Mouse (Mus musculus) neutrophil, adult 5-6 weeks (primary cell): ENCODE measurements around the gene Xxylt1. TPM values are rescaled to one million over a fixed set of nuclear protein-coding genes. Genes with fewer than 3 reads are reported as not detected.

Experiments used
- ATAC-seq: fragments of 151-379, 151-347 bp; 2 replicates; pipeline ENCODE4 v1.8.0; 2017; ENCODE audit warnings: mild to moderate bottlenecking, moderate TSS enrichment; ENCODE audit not compliant: insufficient number of reproducible peaks, poor library complexity, low FRiP score, severe bottlenecking; ENCODE audit errors: extremely low read depth
- total RNA-seq: library from RNA; stranded (forward); fragments of 200-1000 nt; gene quantifications from 2 replicates; pipeline ENCODE4 v1.2.3, GENCODE M21; 2017

Gene Xxylt1
- total RNA-seq, 1 experiment from 2014 or later, result 5.9 TPM

DNA sequence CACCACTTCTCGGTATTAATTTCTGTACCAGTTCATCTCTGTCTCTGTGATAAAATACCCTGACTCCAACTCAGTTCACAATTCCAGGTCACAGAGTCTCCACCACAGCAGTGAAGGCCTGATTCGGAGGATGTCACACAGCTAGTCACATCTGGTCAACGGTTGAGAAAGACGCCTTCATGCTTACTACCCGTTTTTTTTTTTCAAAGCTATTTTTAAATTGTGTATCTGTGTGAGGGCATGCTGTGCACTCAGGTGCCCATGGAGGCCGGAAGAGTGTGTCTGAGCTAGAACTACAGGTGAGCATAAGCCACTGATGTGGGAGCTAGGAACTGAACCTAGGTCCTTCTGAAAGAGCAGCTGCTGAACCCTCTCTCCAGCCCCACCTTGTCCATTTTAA, 16.4 kb downstream of the Xxylt1 start:
- ATAC-seq, result no peak

DNA sequence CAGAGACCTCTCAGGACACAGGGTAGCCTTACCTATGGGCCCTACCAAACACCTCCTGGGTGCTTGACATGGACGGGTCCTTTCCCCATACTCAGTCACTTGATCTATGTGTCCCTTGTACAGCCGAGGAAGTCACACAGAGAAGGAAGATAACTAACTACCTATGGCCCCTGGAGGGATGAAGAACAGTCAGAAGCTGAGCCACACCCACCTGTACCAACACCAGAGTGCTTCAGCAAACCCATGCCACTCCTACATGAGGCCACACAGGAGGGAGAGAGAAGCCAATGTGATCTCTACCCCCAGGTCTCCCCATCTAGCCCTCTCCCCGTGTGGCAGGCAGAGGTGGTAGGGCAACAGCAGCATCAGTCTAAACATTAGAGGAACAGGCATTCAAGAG, 18.3 kb downstream of the Xxylt1 start:
- no peak for ATAC-seq

DNA sequence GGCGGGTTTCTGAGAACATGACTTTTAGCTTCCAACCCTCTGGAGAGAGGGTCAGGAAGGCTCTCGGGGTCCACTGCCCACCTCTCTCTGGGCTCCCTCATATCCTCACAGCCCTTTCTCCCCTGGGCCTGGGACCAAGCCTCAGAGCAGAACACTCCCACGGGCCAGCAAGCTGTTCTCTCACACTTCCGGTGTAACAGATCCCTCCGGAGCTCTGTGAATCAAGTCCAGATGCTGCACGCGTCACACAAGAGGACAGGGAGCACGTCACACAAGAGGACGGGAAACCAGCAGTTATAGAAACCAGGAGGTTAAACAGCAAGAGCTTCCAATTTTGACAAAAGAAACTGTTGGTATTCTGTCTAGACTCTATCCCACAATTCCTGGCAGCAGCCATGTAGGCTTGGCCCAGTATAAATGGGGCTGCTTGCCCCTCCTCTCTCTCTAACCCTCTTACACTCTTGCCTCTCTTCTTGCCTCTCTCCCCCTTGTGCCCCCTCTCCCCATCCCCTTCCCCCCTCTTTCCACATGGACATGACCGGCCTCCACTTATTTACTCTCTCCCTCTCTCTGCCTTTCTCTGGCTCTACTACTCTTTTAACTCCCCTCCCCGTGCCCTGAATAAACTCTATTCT, 19.9 kb downstream of the Xxylt1 start:
- ATAC-seq, result no peak

DNA sequence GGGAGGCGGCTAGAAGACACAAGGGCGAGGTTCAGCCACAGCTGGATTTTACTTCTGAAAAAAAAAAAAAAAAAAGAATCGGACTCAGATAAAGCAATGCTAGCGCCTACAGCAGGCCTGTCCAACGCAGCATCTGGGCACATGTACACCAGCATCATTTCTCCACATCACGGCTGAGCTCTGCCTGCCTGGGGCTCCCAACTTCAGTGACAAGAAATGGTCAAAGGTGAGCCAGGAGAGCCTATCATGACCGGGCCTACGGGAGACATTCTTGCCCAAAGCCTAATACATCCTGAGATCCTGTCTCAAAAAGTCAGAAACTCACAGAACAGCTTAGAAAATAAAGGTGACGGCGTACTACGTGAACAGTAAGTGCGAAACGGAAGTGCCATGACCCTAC, 20.5 kb downstream of the Xxylt1 start:
- ATAC-seq, result no peak

DNA sequence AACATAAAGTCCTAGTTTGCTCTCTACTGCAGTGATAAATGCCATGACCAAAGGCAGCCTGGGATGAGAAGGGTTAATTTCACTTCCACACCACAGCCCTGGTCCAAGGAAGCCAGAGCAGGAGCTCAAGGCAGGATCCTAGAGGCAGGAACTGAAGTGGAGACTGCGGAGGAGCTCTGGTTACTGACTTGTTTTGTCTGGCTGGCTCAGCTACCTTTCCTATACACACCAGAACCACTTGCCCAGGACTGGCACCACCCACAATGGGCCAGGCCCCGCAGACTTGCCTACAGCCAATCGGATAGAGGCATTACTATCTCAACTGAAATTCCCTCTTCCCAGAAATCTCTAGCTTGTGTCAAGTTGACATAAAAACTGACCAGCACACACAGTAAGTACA, 21.0 kb downstream of the Xxylt1 start:
- no peak for ATAC-seq

DNA sequence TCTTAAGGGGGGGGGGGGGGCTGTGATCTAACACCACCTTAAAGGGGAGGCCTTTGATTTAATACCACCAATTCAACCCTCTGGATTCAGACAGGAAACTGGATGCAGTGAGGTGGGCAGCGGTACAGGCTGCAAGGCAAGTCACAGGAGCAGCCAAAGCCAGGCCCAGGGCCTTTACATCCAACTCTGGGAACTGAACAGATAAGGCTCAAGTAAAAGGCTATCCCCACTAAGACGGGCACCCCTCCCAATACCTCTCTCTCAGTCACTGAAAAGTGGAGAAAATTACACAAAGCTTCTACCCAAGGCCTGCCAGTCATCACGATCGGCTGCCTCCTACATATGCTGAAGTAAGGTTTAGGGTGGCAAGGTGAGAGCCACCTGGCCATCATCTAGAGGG, 21.5 kb downstream of the Xxylt1 start:
- no peak for ATAC-seq

DNA sequence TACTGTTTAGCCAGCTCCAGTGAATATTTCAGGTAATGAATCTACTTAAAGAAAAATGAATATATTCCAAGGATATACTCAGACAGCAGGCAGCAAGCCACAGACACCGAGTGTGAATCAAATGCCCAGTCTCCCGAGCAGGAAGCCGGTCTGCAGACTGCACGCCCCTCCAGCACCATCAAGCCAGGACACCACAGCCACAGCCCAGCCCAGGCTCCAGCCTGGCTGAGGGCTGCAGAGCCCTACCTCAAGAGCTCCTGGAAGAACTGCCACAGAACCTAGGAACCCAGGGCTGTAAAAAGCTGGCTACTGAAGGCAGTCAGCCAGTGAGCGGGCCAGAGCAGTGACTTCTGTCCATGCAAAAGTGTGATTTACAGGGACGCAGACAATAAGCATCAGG, 28.4 kb downstream of the Xxylt1 start:
- ATAC-seq, result no peak

DNA sequence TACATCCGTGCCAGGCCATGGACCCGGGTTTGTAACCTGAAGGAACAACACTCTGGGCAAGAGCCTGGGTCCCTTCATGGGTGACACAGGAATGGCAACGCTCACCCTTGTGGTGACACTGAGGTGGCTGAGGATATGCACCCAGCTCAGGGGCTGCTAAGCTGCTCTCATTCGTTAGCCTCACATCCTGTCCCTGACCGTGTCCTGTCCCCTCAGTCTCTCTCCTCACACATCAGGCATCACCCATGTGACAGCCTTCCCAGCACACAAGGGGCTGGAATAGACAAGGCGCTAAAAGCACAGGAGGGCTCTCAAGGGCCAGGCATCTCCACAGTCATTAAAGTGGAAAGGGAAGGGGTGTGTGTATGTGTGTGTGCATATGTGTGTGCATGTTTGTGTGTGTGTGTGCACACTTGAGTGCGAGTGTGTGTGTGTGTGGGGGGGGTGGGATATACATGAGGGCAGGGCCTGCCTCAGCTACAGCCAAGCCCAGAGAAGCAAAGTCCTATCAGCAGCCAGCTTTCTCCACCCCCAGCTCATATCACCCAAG, 29.0 kb downstream of the Xxylt1 start:
- no peak for ATAC-seq

DNA sequence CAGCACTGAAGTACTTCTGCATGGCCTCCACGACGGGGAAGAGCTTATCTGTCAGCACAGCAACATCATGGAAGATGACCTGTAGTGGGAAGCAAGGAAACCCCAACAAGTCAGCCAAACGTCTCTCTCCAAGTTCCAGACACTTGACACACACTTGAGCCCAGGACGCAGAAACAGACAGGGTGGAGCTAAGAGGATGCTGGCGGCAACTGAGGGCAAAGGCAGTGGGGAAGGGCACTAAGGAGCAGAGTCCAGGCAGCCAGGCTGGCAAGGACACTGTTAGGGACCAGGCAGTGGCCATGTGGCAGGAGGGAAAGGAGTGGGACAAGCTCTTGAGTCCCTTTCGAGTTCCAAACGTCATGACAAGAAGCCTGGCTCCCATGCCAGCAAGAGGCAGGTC, 30.5 kb downstream of the Xxylt1 start:
- no peak for ATAC-seq

DNA sequence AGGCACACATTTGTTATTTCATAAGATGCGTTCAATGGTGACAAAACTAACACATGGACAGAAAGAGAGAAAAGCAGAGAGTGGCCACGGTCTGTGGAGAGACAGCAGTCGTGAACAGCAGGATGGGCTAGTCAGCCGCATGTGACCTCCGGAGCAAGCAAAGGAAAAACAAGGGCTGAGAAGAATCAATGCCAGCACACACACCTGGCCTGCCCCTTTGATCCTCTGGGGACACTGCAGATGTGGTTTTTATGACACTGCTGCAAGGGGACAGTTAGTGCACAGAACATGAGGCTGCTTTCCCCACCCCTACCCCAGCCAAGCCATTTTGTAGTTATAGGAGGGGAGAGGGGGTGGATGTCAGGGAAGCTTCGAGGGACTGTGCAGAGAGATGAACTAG, 33.0 kb downstream of the Xxylt1 start:
- no peak for ATAC-seq

DNA sequence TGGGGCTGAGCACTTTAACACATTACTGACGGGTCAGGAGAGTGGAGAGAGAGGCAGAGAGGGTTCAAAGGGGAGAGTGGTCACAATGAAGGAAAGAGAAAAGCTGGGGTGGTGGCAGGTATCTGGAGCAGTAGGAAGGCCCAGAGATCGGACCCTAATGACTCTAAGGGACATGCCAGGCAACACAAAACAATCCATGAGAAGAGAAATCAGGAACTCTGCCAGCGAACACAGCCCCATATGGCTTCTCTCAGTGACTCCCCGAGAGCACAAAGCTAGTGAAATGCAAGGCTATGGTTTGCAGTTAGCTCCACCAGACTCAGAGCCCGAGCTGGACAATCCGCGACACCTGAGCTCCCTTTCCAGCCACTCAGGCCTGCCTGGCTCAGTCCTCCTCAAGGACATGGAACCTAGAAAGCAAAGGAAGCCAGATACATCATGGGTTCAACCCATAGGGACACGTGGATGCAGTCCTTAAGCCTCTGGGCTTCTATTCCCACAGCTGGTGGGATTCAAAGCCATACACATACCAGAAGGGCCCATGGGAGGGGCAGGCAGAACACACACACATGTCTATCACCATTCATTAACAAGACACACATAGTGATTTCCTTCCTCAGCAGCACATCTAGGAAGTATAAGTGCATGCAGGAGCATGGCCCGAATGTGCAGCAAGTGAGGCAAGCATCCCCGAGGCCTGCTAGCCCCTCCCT, 33.9 kb downstream of the Xxylt1 start:
- no peak for ATAC-seq

DNA sequence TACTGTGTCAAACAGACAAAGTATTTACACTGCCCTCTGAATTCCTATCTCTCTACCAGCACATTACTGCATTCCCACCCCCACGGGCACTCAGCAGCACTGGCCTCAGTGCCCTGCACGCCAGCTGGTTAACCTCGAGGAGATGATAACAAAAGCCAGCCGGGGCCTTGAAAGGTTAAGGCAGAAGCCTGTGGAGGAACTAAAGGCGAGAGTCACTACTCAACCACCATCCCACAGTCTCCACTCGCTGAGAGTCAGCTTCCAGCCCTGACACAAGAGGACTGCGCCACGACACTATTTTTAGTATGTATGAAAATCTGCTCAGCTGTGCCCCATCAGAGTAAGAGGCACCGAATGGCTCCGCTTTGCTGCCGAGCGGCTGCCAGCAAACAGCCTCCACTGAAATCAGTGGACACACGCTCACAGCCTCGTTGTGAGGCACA, 35.0 kb downstream of the Xxylt1 start:
- no peak for ATAC-seq

DNA sequence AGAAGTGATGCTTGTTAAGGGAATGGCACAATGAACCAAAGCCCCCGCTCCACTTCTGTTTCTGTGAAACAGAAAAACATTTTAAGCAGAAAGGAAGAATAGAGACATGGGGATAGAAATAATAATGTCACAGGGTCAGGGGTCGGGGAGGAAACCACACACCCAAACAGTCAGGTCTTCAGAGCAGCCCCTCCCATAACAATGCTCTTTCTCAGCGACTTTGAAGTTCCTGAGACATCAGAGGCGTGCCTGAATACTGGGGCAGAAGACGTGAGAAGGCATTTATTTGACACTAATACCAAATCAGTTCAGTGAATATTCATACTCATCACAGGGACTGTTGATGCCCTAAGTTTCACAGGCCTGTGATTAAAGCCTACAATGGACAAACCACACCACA, 36.0 kb downstream of the Xxylt1 start:
- ATAC-seq, result no peak

DNA sequence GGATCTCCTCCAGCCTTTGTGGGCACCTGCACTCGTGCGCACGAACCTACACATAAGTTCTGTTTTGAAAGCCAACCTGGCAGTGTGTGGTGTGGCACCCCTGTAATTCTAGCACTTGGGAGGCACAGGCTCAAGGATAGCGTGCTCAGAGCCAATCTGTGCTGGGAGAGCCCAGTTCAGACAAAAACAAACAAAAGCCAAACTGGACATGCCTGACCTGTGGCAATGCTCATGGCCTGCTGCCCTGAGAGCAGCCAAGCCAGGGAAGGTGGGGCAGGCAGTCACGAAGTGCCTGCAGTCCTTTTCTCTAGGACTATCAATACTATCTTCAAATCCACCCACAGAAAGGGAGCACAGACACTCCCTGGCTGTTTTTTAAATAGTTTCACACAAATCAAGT, 38.1 kb downstream of the Xxylt1 start:
- no peak for ATAC-seq

DNA sequence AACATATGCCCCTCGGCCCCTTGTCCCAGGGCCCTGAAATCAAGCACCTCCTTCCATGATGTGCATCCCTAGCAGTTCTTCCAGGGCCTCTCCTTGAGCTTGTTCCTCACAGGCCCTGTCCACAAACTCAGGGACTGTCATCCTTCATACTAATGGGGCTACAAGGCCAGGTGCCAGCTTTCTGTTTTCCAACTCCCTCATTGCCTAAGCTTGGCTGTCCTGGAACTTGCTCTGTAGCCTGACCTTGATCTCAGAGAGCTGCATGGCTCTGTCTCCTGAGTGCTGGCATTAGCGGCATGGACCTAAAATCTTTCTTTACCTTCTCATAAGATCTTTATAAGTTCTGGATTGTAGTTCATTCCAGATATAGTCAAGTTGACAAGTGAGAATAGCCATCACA, 39.7 kb downstream of the Xxylt1 start:
- no peak for ATAC-seq

DNA sequence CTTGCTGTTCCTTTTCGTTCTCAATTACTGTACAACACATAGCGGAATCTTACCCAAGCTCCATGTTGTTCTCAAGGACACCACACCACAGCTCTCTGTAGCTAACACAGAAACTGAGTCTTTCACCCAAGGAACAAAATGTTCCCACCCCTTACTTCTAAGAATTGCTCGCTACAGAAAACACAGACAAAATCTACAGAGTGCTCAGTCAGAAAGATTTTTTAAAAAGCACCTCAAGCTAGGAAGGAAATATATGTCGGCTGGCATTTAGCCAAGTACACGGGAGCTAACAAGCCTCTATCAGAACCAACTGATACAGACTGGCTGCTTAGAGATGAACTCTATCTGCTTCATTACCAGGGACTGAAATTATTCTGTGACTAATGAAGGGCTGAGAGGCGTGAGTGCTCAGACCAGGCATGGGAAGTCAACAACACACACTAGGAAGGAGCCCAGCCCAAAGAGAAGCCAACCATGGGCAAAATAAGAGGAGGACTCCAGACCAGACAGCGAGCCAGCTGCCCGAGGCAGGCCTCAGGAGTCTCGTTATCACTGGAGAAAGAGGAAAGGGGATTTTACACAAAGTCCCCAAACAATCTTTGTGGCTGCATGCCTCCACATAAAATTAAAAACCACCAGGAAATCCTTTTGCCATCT, 41.3 kb downstream of the Xxylt1 start:
- no peak for ATAC-seq

DNA sequence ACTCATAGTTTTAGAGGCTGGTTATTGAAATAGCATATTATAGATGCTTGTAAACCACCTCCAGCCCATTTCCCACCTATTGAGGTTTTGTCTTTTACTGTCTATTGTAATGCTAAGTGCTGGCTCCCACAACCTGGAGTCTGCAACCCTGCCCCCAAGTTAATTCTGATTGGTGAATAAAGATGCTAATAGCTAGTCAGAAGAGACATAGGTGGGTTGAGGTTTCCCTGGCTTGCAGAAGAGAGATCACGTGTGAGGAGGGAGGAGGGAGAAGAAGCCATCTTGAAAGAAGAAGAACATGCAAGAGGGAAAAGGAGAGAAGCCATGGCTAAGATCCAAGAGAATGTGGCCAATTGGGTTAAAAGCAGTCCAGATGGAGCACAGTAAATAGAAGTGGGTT, 43.8 kb downstream of the Xxylt1 start:
- ATAC-seq, result no peak

DNA sequence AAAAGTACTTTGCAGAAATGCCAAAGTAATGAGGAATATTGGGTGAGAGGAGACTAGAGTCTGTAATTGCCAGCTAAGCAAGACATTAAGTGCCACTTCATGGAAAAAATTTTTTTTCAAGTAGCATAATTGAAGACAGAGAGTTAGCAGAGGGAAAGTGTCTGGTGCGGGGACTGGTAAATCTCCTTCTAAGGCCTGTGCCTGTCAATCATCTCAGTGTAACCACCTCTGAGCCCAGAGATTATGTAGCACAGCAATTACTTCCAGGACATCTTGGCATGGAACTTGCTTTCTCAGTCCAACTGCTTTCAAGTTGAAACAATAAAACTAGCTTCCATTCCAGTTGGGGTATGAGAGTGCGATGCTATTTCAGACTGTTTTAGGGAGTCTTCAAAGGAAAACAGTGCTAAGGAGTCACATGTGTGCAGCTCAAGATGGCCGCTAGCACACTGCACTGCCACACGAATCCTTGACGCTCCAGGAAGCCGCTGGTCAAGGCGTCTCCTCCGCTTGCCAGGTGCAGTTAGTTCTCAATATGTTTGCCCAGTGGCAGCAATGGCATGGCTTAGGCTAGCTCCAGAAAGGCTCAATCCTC, 45.5 kb downstream of the Xxylt1 start:
- no peak for ATAC-seq

DNA sequence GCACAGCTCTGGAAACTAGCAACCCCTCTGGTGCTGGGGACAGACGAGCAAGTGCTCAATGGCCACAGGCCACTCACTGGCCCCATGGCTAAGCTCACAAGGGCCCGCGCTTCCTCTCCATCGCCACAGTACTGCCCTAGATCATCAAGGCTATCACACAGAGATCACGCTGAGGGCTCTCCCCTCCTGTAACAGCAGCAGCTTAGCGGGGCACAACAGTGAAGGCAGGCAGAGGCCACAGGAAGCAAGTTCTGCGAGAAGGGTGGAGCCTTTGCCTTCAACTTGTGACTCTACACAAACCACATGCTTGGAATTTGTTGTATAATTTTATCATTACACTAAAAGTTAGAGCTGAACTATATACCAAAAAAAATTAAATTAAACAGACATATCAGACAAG, 46.0 kb downstream of the Xxylt1 start:
- ATAC-seq, result no peak

DNA sequence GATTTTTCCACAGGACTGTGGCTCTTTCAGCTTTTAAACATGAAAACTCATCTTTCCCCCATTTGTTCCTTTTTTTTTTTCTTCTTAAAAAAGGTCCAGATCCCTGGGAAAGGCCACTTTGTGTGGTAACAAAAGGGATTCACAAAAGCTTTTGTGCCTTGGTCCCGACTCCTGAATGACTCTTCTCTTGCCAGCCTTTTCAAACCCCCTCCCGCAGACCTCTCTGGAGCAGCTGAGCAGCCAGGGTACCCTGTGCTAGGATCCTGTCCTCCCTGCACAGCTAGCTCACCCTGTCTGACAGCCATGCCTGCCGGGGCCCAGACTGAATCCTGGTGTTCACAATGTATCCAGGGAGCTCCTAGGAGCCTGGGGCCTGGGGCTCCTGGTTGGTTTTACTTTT, 47.2 kb downstream of the Xxylt1 start:
- no peak for ATAC-seq
